Comparison of ENCODE assay signal across 8 mouse cellular contexts in genomic region chr11:97406094-97406951, GRCm38 (mm10). TPM values are rescaled to one million over a fixed set of nuclear protein-coding genes. Genes with fewer than 3 reads are reported as not detected.
DNase-seq lines count a peak whose midpoint lies in the region; ATAC-seq and TF ChIP-seq lines count a peak whose summit lies in the region.

No protein-coding gene starts in this region.

- no peaks in the 10 kb centered on the region for H3K36me3 ChIP-seq in kidney, adult 2 months (ENCODE audit: control insufficient read depth, insufficient read depth, low read length)
- no peaks in the 10 kb centered on the region for H3K36me3 ChIP-seq in neural tube, embryonic 14.5 days (ENCODE audit: control insufficient read depth, insufficient read depth, low read length)

- H3K4me1 ChIP-seq in kidney, adult 2 months (ENCODE audit: control insufficient read depth, insufficient read depth, low read length) = peaks cover 14% of the 10 kb centered on the region
- H3K4me1 ChIP-seq in neural tube, embryonic 14.5 days (ENCODE audit: control insufficient read depth, insufficient read depth, low read length) = peaks cover 21% of the 10 kb centered on the region

- no peak overlapping the region for H3K27ac ChIP-seq in kidney, adult 2 months (ENCODE audit: insufficient read depth, low read depth, low read length)
- H3K27ac ChIP-seq in neural tube, embryonic 14.5 days (ENCODE audit: low read depth, low read length) = no peak overlapping the region

- H3K4me2 ChIP-seq in neural tube, embryonic 14.5 days (ENCODE audit: low read depth, low read length) = peak overlapping the region; percentile 91; the same call in 1 of the 2 replicates

- no peaks in the 10 kb centered on the region for H3K9me3 ChIP-seq in neural tube, embryonic 14.5 days (ENCODE audit: control insufficient read depth, low read length)

- no peak for TF ChIP-seq CTCF in kidney, adult 2 months (conservative IDR thresholded peaks at IDR 0.05; ENCODE audit: insufficient read depth, insufficient read length, low read depth, low read length)

- H3K4me3 ChIP-seq in kidney, adult 2 months (ENCODE audit: insufficient read depth, low read depth, low read length) = no peak overlapping the region
- H3K4me3 ChIP-seq in neural tube, embryonic 14.5 days (ENCODE audit: low read depth, low read length) = no peak overlapping the region

- 59% methylated on average over 10 of the region's 10 CpGs for WGBS in kidney, adult 2 months
- WGBS in neural tube, embryonic 14.5 days = 61% methylated on average over 10 of the region's 10 CpGs

- H3K9ac ChIP-seq in neural tube, embryonic 14.5 days (replicated peaks; ENCODE audit: low read depth, low read length) = 0 out of 2 replicates have a peak overlapping the region, but pooled peaks have one; percentile 13

- no peak for TF ChIP-seq POLR2A in kidney, adult 2 months (IDR thresholded peaks at IDR 0.05; ENCODE audit: low read depth, low read length)

- DNase-seq in cerebellum, adult 11-12 months = peak; percentile 64
- no peak for DNase-seq in cerebellum, postnatal 4 days (ENCODE audit: low spot score in 2 of 2)
- peak; percentile 79 for DNase-seq in testis, postnatal 10 days (ENCODE audit: low spot score)
- DNase-seq in testis, postnatal 14 days (ENCODE audit: low spot score) = no peak
- DNase-seq in kidney, adult 2 months = peak; percentile 86
- DNase-seq in adrenal gland, adult 8-10 months = no peak

- ATAC-seq in neural tube, embryonic 14.5 days (ENCODE audit: low read depth) = no peak
- no peak for ATAC-seq in megakaryocyte progenitor cell, adult 5-6 weeks (replicated peaks; ENCODE audit: poor library complexity)

- no peaks in the 10 kb centered on the region for H3K27me3 ChIP-seq in kidney, adult 2 months (replicated peaks; ENCODE audit: control insufficient read depth, insufficient read depth, low read length)
- no peaks in the 10 kb centered on the region for H3K27me3 ChIP-seq in neural tube, embryonic 14.5 days (ENCODE audit: control insufficient read depth, insufficient read depth, low read length)

RNA-seq across cellular contexts. Expression of gene Arhgap23, which starts 9.0 kb away (rescaled TPM):
- 14.9 and 17.1 TPM in 2 replicates for polyA plus RNA-seq in kidney, adult 2 months (2012; rRNA removed)
- 9.2 and 9.6 TPM in 2 replicates for polyA plus RNA-seq in neural tube, embryonic 14.5 days (2014; fragmentation: Nextera tagmentation; extraction: Ambion mirVana)
- total RNA-seq in megakaryocyte progenitor cell, adult 5-6 weeks (2015) = 6.3 and 8.0 TPM in 2 replicates
- 5.6 and 6.1 TPM in 2 replicates for total RNA-seq in megakaryocyte progenitor cell, adult 5-6 weeks (2017)
- total RNA-seq in adrenal gland, adult 8-10 months (2022) = 10 to 100 TPM; 23.3 to 36.4 (median 31.8) TPM

RNA-seq across cellular contexts. Expression of gene Socs7, which starts 44.0 kb away (rescaled TPM):
- 12.9 and 13.5 TPM in 2 replicates for polyA plus RNA-seq in kidney, adult 2 months (2012; rRNA removed)
- polyA plus RNA-seq in neural tube, embryonic 14.5 days (2014; fragmentation: Nextera tagmentation; extraction: Ambion mirVana) = 6.3 and 6.7 TPM in 2 replicates
- 5.3 and 7.2 TPM in 2 replicates for total RNA-seq in megakaryocyte progenitor cell, adult 5-6 weeks (2015)
- 10.2 and 11.0 TPM in 2 replicates for total RNA-seq in megakaryocyte progenitor cell, adult 5-6 weeks (2017)
- 10 to 100 TPM; 22.2 to 28.3 (median 24.9) TPM for total RNA-seq in adrenal gland, adult 8-10 months (2022)

RNA-seq across cellular contexts. Expression of gene Gpr179, which starts 54.4 kb away (rescaled TPM):
- polyA plus RNA-seq in kidney, adult 2 months (2012; rRNA removed) = 0.08 TPM in 2 replicates
- 0.49 and 0.71 TPM in 2 replicates for polyA plus RNA-seq in neural tube, embryonic 14.5 days (2014; fragmentation: Nextera tagmentation; extraction: Ambion mirVana)
- total RNA-seq in megakaryocyte progenitor cell, adult 5-6 weeks (2015) = 0.02 and 0.05 TPM in 2 replicates
- total RNA-seq in megakaryocyte progenitor cell, adult 5-6 weeks (2017) = 0.10 TPM in 1 of 2 replicates, not detected in the other
- 1 to 10 TPM in 3 of 4 experiments, under 1 TPM in 1; 0.96 to 6.4 (median 4.0) TPM for total RNA-seq in adrenal gland, adult 8-10 months (2022)

Comparison
In these comparisons a context has a peak if more than half of its experiments do, and no peak if none do; other contexts are left out.
1. DNase-seq: peak in cerebellum, adult 11-12 months (single experiment), testis, postnatal 10 days (single experiment) and kidney, adult 2 months (single experiment); none in cerebellum, postnatal 4 days (0 of 2), testis, postnatal 14 days (single experiment) and adrenal gland, adult 8-10 months (single experiment).